Mouse (Mus musculus) stomach, postnatal 0 days (tissue): ENCODE measurements at regions not wholly inside any gene's neighbourhood (a gene's known extent, or its start where the extent isn't known, plus 50 kb on each side); places are given as distances from the start of the nearest gene placed in this dataset.

Experiments used
- CTCF ChIP-seq: IDR thresholded peaks from 2 replicates; pipeline ENCODE4 v1.5.1; 2016; ENCODE audit warnings: antibody characterized with exemption, low read depth, mild to moderate bottlenecking, moderate library complexity
- EP300 ChIP-seq: optimal IDR thresholded peaks from 2 replicates; pipeline ENCODE3; 2016; ENCODE audit warnings: antibody characterized with exemption

- TF ChIP-seq CTCF (no peak), EP300 (no peak)
These were observed 468.7 kb upstream of the Gm19410 start for GRCm38 (mm10) chr8:35296936-35297335.
